Mouse (Mus musculus) heart, adult 2 months (tissue): ENCODE measurements around the gene Crispld2.

Experiments
- CTCF ChIP-seq: fragments of 200-600 bp; IDR thresholded peaks from 2 replicates; pipeline ENCODE4 v1.8.1; 2022; ENCODE audit warnings: antibody characterized with exemption, mild to moderate bottlenecking, moderate library complexity
- POLR2A ChIP-seq: fragments of 200-500 bp; IDR thresholded peaks from 2 replicates; pipeline ENCODE4 v1.6.1; 2011; ENCODE audit warnings: mild to moderate bottlenecking, low read depth, low read length, control low read depth; ENCODE audit not compliant: insufficient read depth

DNA sequence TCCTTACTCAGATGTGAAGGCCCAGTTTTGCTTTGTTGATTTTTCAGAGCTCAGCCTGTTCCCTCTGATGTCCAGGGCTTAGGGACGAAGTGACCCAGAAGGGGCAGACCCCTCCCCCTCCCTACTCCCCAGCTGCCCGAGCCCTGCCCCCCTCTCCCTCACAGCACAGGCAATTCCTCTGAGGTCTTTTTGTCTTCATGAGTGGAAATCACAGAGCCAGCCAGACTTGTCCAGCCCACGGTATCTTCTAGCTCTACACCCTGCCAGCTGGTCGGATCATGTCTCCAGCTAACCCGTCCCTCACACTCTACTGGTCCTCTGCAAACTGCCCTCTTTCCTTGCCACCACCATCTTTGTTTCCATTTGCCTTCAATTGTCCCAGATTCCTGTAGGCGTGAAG lies 42.2 kb downstream of the Crispld2 start:
- no peak for TF ChIP-seq CTCF
- TF ChIP-seq POLR2A = no peak
